Mouse (Mus musculus): ENCODE measurements at regions not wholly inside any gene's neighbourhood (a gene's known extent, or its start where the extent isn't known, plus 50 kb on each side); places are given as distances from the start of the nearest gene placed in this dataset.

GRCm38 (mm10) chr7:77928479-77929467 lies 809.0 kb downstream of the Ntrk3 start:
- 79% methylated on average over 4 of the region's 4 CpGs for WGBS
- Histone ChIP-seq H3K27ac (no peak overlapping the region), H3K9me3 (no peaks in the 10 kb centered on the region), H3K4me3 (no peak overlapping the region), H3K4me2 (replicated peaks) (no peak overlapping the region), H3K4me1 (peaks cover 11% of the 10 kb centered on the region; the same call in 1 of the 2 replicates), H3K36me3 (no peaks in the 10 kb centered on the region), H3K27me3 (no peaks in the 10 kb centered on the region), H3K9ac (no peak overlapping the region)
- no peak for ATAC-seq (ENCODE audit: low FRiP score, low read depth)

DNA sequence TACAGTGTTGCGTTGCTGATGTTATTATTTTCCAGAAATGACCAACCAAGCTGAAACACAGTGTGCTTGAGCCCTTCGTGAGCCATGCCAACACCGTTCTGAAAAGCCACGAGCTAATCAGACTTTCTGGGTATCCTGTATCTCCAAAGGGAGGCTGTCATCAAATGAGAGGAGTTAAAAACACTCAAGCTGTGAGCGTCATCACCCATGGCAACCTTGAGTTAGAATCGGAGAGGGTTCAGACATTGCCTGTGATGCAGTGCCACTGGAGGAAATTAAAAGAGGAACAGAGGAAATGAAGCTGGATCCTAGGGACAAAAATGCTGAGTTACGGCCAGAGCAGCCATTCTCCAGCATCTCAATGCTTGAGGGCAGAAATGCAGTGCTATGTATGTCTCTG lies 838.6 kb downstream of the Ntrk3 start:
- WGBS, result 79% methylated on average over 7 of the region's 7 CpGs
- Histone ChIP-seq H3K4me1 (no peaks in the 10 kb centered on the region), H3K4me2 (replicated peaks) (no peak overlapping the region), H3K9ac (no peak overlapping the region), H3K36me3 (no peaks in the 10 kb centered on the region), H3K9me3 (no peaks in the 10 kb centered on the region), H3K27ac (no peak overlapping the region), H3K4me3 (no peak overlapping the region), H3K27me3 (no peaks in the 10 kb centered on the region)
- ATAC-seq (ENCODE audit: low FRiP score, low read depth), result no peak

DNA sequence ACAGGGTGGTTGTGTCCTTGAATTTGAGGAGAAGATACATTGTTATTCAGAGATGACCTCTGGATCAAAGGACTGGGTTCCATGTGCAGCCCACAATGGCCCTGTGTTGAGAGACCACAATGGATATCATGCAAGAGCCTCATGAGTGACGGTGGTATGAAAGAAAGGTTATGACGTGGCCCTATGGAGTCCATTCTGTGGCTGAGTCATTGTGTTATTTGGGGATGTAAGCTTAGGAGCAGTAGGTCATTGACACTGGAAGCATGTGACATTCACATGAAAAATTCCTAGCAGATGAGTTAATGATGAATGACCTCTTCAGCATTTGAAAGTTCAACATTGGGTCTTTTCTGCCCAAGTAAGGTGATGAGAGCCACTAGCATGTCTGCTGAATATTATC lies 849.3 kb downstream of the Ntrk3 start:
- H3K27me3 ChIP-seq, result no peaks in the 10 kb centered on the region
- H3K9me3 ChIP-seq, result no peaks in the 10 kb centered on the region
- ATAC-seq (ENCODE audit: low FRiP score, low read depth), result no peak
- H3K4me3 ChIP-seq, result no peak overlapping the region
- no peaks in the 10 kb centered on the region for H3K4me1 ChIP-seq
- no peak overlapping the region for H3K4me2 ChIP-seq (replicated peaks)
- H3K9ac ChIP-seq, result no peak overlapping the region
- WGBS, result 83% methylated on average over 2 of the region's 2 CpGs
- no peak overlapping the region for H3K27ac ChIP-seq
- no peaks in the 10 kb centered on the region for H3K36me3 ChIP-seq

DNA sequence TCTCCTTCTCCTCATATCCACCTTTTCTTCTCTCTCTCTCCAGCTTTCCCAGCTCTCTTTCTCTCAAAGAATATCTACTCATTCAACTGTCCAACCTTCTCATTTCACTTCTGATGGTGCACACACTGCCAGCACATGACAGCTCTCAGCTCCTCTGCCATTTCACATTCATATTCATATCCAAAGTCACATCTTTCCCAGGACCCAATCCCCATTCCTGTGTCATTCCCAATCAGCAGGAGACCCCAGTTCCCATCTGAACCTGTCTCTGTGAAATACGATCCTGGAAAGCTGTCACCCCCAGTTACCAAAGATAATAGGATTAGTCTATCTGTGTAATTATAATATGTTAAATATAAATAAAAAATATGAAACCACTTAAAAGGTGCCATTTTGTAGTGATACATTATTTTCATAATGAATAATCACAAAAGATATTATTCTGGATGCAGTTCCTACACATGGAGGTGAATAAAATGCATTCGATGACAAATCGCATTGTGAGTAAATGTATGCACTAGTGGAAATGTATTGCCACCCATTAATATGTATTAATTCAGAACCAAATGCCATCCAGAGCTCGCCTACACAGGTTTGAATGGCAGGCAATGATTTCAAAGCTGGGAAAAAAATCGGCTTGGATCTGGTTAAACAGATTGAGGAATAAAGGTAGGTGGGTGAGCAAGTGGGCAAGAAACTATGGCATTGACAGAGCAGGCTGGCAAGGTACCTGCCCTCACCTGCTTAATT lies 855.0 kb downstream of the Ntrk3 start:
- H3K27ac ChIP-seq, result no peak overlapping the region
- no peak overlapping the region for H3K4me3 ChIP-seq
- no peak for ATAC-seq (ENCODE audit: low FRiP score, low read depth)
- H3K27me3 ChIP-seq, result no peaks in the 10 kb centered on the region
- no peaks in the 10 kb centered on the region for H3K4me1 ChIP-seq
- whole genome bisulfite sequencing, result 87% methylated on average over 5 of the region's 5 CpGs
- no peak overlapping the region for H3K9ac ChIP-seq
- no peak overlapping the region for H3K4me2 ChIP-seq (replicated peaks)
- H3K9me3 ChIP-seq, result no peaks in the 10 kb centered on the region
- H3K36me3 ChIP-seq, result no peaks in the 10 kb centered on the region

DNA sequence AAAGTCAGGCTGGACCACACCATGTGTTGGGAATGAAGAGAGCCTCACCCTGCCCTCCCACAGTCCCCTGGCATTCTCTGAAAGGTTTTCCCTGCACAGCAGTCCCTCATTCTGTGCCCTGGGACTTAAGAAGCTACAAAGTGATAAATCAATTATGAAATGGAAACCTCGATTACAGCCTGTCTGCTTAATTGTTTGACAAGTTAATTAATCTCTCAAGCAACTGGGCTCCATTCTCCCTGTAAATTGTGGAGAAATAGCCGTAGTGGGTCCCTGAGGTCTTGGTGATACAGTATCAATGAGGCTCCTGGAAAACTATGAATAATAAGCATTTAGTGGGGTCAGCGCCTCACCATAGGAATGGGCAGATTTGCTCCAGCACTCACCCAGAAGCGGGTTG lies 870.3 kb downstream of the Ntrk3 start:
- Histone ChIP-seq H3K27ac (no peak overlapping the region), H3K9me3 (no peaks in the 10 kb centered on the region), H3K9ac (no peak overlapping the region), H3K27me3 (no peaks in the 10 kb centered on the region), H3K36me3 (no peaks in the 10 kb centered on the region), H3K4me3 (no peak overlapping the region), H3K4me1 (no peaks in the 10 kb centered on the region), H3K4me2 (replicated peaks) (no peak overlapping the region)
- 52% methylated on average over 4 of the region's 4 CpGs for WGBS
- no peak for ATAC-seq (ENCODE audit: low FRiP score, low read depth)

- no peaks in the 10 kb centered on the region for H3K36me3 ChIP-seq
- no peak overlapping the region for H3K4me3 ChIP-seq
- no peaks in the 10 kb centered on the region for H3K4me1 ChIP-seq
- H3K27ac ChIP-seq, result no peak overlapping the region
- H3K27me3 ChIP-seq, result no peaks in the 10 kb centered on the region
- no peaks in the 10 kb centered on the region for H3K9me3 ChIP-seq
- H3K4me2 ChIP-seq (replicated peaks), result no peak overlapping the region
- H3K9ac ChIP-seq, result no peak overlapping the region
- WGBS, result 71% methylated on average over 8 of the region's 8 CpGs
- no peak; the same call in 1 of the 2 replicates for ATAC-seq (ENCODE audit: low FRiP score, low read depth)
Observed at GRCm38 (mm10) chr7:77861841-77862240, 876.0 kb downstream of the Ntrk3 start.

DNA sequence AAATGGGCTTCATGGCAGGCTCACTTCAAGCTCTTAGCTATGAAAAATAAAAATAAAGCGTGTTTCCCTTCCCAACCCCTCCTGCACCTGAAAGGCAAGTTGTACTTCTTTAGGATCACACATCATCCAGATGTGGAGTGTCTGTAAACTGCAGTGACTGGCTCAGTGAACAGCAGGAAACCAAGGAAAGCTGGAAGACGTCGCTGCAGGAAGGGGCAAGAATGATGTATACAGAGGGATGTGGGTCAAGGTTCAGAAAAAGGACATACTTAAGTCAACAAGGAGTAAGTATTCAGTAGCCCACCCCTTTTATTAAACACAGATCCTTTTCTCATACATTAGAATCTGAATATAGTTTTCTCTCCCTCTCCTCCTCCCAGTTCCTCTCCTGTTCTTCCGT lies 879.4 kb downstream of the Ntrk3 start:
- Histone ChIP-seq H3K9me3 (no peaks in the 10 kb centered on the region), H3K36me3 (no peaks in the 10 kb centered on the region), H3K4me1 (no peaks in the 10 kb centered on the region), H3K9ac (no peak overlapping the region), H3K27ac (no peak overlapping the region), H3K4me2 (replicated peaks) (no peak overlapping the region), H3K4me3 (no peak overlapping the region), H3K27me3 (no peaks in the 10 kb centered on the region)
- ATAC-seq (ENCODE audit: low FRiP score, low read depth), result no peak
- WGBS, result 54% methylated on average over 4 of the region's 4 CpGs

- H3K36me3 ChIP-seq, result no peaks in the 10 kb centered on the region
- 54% methylated on average over 5 of the region's 5 CpGs for WGBS
- no peak overlapping the region for H3K27ac ChIP-seq
- H3K4me1 ChIP-seq, result no peaks in the 10 kb centered on the region
- no peak overlapping the region for H3K9ac ChIP-seq
- no peak for ATAC-seq (ENCODE audit: low FRiP score, low read depth)
- H3K9me3 ChIP-seq, result no peaks in the 10 kb centered on the region
- no peaks in the 10 kb centered on the region for H3K27me3 ChIP-seq
- no peak overlapping the region for H3K4me2 ChIP-seq (replicated peaks)
- no peak overlapping the region for H3K4me3 ChIP-seq
Observed at GRCm38 (mm10) chr7:77857979-77858378, 879.8 kb downstream of the Ntrk3 start.

- Histone ChIP-seq H3K27ac (no peak overlapping the region), H3K36me3 (no peaks in the 10 kb centered on the region), H3K4me1 (no peaks in the 10 kb centered on the region), H3K9ac (no peak overlapping the region), H3K4me2 (replicated peaks) (no peak overlapping the region), H3K9me3 (no peaks in the 10 kb centered on the region), H3K27me3 (no peaks in the 10 kb centered on the region), H3K4me3 (no peak overlapping the region)
- 75% methylated on average over 6 of the region's 6 CpGs for WGBS
- no peak for ATAC-seq (ENCODE audit: low FRiP score, low read depth)
Observed at GRCm38 (mm10) chr7:77855653-77856239, 882.1 kb downstream of the Ntrk3 start.

- Histone ChIP-seq H3K27ac (no peak overlapping the region), H3K27me3 (no peaks in the 10 kb centered on the region), H3K9me3 (no peaks in the 10 kb centered on the region), H3K36me3 (no peaks in the 10 kb centered on the region), H3K4me1 (no peaks in the 10 kb centered on the region), H3K4me3 (no peak overlapping the region), H3K4me2 (replicated peaks) (no peak overlapping the region), H3K9ac (no peak overlapping the region)
- WGBS, result 76% methylated on average over 2 of the region's 2 CpGs
- no peak for ATAC-seq (ENCODE audit: low FRiP score, low read depth)
Observed at GRCm38 (mm10) chr7:77855077-77855476, 882.7 kb downstream of the Ntrk3 start.

DNA sequence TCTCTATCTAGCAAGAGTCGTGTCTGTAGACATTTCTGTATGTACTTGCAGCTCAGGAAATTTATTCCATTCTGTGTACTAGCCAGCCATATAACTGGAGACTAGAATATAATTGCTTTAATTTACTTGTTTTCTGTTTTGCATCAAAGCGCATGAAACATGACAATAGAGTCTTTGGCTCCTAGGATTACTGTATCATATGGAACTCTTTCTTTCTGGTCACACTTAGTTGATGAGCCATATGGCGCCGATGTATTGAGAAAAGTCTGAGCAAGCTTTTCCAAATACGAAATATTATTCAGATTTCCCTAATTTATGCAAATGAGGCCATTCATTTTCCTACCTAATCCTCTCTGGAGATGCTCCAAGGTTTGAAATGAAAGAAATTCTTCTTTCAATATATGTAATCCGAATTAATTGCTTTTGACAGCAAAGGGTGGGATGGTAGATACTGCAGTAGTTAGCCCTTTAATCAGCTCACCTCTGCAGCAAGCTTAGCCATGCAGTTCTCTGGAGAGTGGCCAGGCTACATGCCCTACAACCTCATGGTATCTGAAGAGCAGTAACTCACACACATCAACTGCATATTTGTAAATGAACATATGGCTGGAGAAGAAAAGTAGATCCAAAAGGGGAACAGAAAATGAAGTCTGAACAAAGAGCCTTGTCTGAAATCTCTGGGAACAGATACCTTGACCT lies 913.4 kb downstream of the Ntrk3 start:
- Histone ChIP-seq H3K36me3 (no peaks in the 10 kb centered on the region), H3K4me3 (no peak overlapping the region), H3K27me3 (no peaks in the 10 kb centered on the region), H3K4me2 (replicated peaks) (no peak overlapping the region), H3K27ac (no peak overlapping the region), H3K9ac (no peak overlapping the region), H3K4me1 (no peaks in the 10 kb centered on the region), H3K9me3 (no peaks in the 10 kb centered on the region)
- no peak for ATAC-seq (ENCODE audit: low FRiP score, low read depth)
- WGBS, result 81% methylated on average over 6 of the region's 6 CpGs

Data from limb, embryonic 13.5 days (tissue).